10 mouse cellular contexts compared by ENCODE assay signal in genomic region chr17:81010844-81011685, GRCm38 (mm10). TPM values are rescaled to one million over a fixed set of nuclear protein-coding genes. Genes with fewer than 3 reads are reported as not detected.
DNase-seq lines count a peak whose midpoint lies in the region; ATAC-seq and TF ChIP-seq lines count a peak whose summit lies in the region.
"Had no signal": no experiment of that assay in that cellular context is flagged by ENCODE, and none has a peak within 500 bp of the region (broad histone marks: within the 10 kb centered on the region; RNA-seq: fewer than 3 reads in every experiment).

No protein-coding gene starts in this region.

- H3K27ac ChIP-seq in forebrain, embryonic 14.5 days (ENCODE audit: low read depth, low read length): peak overlapping the region; percentile 28; the same call in 1 of the 2 replicates
- H3K27ac ChIP-seq in forebrain, embryonic 10.5 days: no peak overlapping the region
- peak overlapping the region; percentile 27; the same call in 1 of the 2 replicates for H3K27ac ChIP-seq in cortical plate, adult 2 months (ENCODE audit: insufficient read depth, low read length)
- H3K27ac ChIP-seq in embryonic facial prominence, embryonic 10.5 days (replicated peaks): no peak overlapping the region
- H3K27ac ChIP-seq in thymus, adult 2 months (ENCODE audit: control insufficient read depth, insufficient read depth, low read length): no peak overlapping the region

- H3K4me1 ChIP-seq in forebrain, embryonic 14.5 days (ENCODE audit: control insufficient read depth, insufficient read depth, low read length): no peaks in the 10 kb centered on the region
- peaks cover 30% of the 10 kb centered on the region for H3K4me1 ChIP-seq in forebrain, embryonic 10.5 days
- H3K4me1 ChIP-seq in cortical plate, adult 2 months (ENCODE audit: control insufficient read depth, insufficient read depth, low read length): peaks cover 1% of the 10 kb centered on the region; the same call in 1 of the 2 replicates
- peaks cover 23% of the 10 kb centered on the region for H3K4me1 ChIP-seq in embryonic facial prominence, embryonic 10.5 days
- H3K4me1 ChIP-seq in thymus, adult 2 months (replicated peaks; ENCODE audit: control insufficient read depth, insufficient read depth, low read length): no peaks in the 10 kb centered on the region

- no peak for TF ChIP-seq CTCF in cortical plate, adult 2 months (IDR thresholded peaks at IDR 0.05; ENCODE audit: extremely low read depth, insufficient read depth, low read length)
- no peak for TF ChIP-seq CTCF in thymus, adult 2 months (IDR thresholded peaks at IDR 0.05; ENCODE audit: borderline replicate concordance, control insufficient read depth, extremely low read depth, insufficient read depth, low read length, poor library complexity)

- 77% methylated on average over 18 of the region's 18 CpGs for WGBS in forebrain, embryonic 14.5 days
- WGBS in forebrain, embryonic 10.5 days: 85% methylated on average over 18 of the region's 18 CpGs
- WGBS in embryonic facial prominence, embryonic 10.5 days: 84% methylated on average over 18 of the region's 18 CpGs
- 86% methylated on average over 18 of the region's 18 CpGs for WGBS in thymus, adult 2 months

- no peaks in the 10 kb centered on the region for H3K36me3 ChIP-seq in forebrain, embryonic 14.5 days (ENCODE audit: control insufficient read depth, insufficient read depth, low read length)
- H3K36me3 ChIP-seq in forebrain, embryonic 10.5 days (replicated peaks): no peaks in the 10 kb centered on the region
- H3K36me3 ChIP-seq in embryonic facial prominence, embryonic 10.5 days (replicated peaks): no peaks in the 10 kb centered on the region
- H3K36me3 ChIP-seq in thymus, adult 2 months (ENCODE audit: control insufficient read depth, insufficient read depth, low read length): no peaks in the 10 kb centered on the region

- DNase-seq in forebrain, embryonic 14.5 days (ENCODE audit: low spot score): peak; percentile 59
- DNase-seq in forebrain, embryonic 10.5 days (ENCODE audit: extremely low spot score, low spot score): no peak
- DNase-seq in left cerebral cortex, adult 18-20 months (ENCODE audit: low spot score in 2 of 2): peak; percentile 18 to 51
- no peak for DNase-seq in left cerebral cortex, adult 11 months (ENCODE audit: low spot score)
- peak; percentile 39 to 74 for DNase-seq in left cerebral cortex, postnatal 25 days (ENCODE audit: low spot score in 2 of 2)
- no peak for DNase-seq in embryonic facial prominence, embryonic 10.5 days (ENCODE audit: low spot score)
- no peak for DNase-seq in thymus, adult 2 months
- DNase-seq: liver had no signal

- no peak overlapping the region for H3K9ac ChIP-seq in forebrain, embryonic 14.5 days (ENCODE audit: low read length)

- intact Hi-C loops in left cerebral cortex, postnatal 25 days (cut with DNase I): loop anchor here (10.0 kb wide), 1 partner anchor 406 kb away; no protein-coding TSS in a partner anchor

- H3K4me3 ChIP-seq in forebrain, embryonic 14.5 days (ENCODE audit: low read depth, low read length): no peak overlapping the region
- no peak overlapping the region for H3K4me3 ChIP-seq in forebrain, embryonic 10.5 days
- H3K4me3 ChIP-seq in cortical plate, adult 2 months (ENCODE audit: insufficient read depth, low read length): 0 out of 2 replicates have a peak overlapping the region, but pooled peaks have one; percentile 3
- no peak overlapping the region for H3K4me3 ChIP-seq in embryonic facial prominence, embryonic 10.5 days
- no peak overlapping the region for H3K4me3 ChIP-seq in thymus, adult 2 months (ENCODE audit: control insufficient read depth, insufficient read depth, low read length)
- H3K4me3 ChIP-seq: myocyte had no signal

- peak; percentile 73; the same call in 1 of the 2 replicates for TF ChIP-seq POLR2A in cortical plate, adult 2 months (IDR thresholded peaks at IDR 0.05; ENCODE audit: extremely low read depth, insufficient read depth, low read length)
- no peak for TF ChIP-seq POLR2A in thymus, adult 2 months (IDR thresholded peaks at IDR 0.05; ENCODE audit: control insufficient read depth, extremely low read depth, insufficient read depth, low read length, poor library complexity)

- H3K4me2 ChIP-seq in forebrain, embryonic 14.5 days (ENCODE audit: low read length): no peak overlapping the region

- H3K27me3 ChIP-seq in forebrain, embryonic 14.5 days (replicated peaks; ENCODE audit: control insufficient read depth, insufficient read depth, low read length): no peaks in the 10 kb centered on the region
- H3K27me3 ChIP-seq in forebrain, embryonic 10.5 days (ENCODE audit: poor library complexity, severe bottlenecking): no peaks in the 10 kb centered on the region
- no peaks in the 10 kb centered on the region for H3K27me3 ChIP-seq in embryonic facial prominence, embryonic 10.5 days (replicated peaks; ENCODE audit: low read depth, poor library complexity, severe bottlenecking)
- H3K27me3 ChIP-seq in thymus, adult 2 months (ENCODE audit: control insufficient read depth, insufficient read depth, low read length): no peaks in the 10 kb centered on the region

- no peaks in the 10 kb centered on the region for H3K9me3 ChIP-seq in forebrain, embryonic 14.5 days (replicated peaks; ENCODE audit: control insufficient read depth, low read length)
- no peaks in the 10 kb centered on the region for H3K9me3 ChIP-seq in forebrain, embryonic 10.5 days
- H3K9me3 ChIP-seq in embryonic facial prominence, embryonic 10.5 days: no peaks in the 10 kb centered on the region

- peak; percentile 64; the same call in 1 of the 2 replicates for ATAC-seq in forebrain, embryonic 14.5 days

RNA-seq across cellular contexts. Expression of gene Thumpd2, which starts 53.8 kb away (rescaled TPM):
- polyA plus RNA-seq in forebrain, embryonic 14.5 days (2014; fragmentation: Nextera tagmentation; extraction: Ambion mirVana): 10.1 and 10.3 TPM in 2 replicates
- 15.9 and 17.0 TPM in 2 replicates for polyA plus RNA-seq in forebrain, embryonic 10.5 days (2016; fragmentation: Nextera tagmentation; extraction: Ambion mirVana)
- 1 to 10 TPM; 4.9 to 7.0 TPM for total RNA-seq in left cerebral cortex, adult 18-20 months (2021)
- 3.5 and 3.7 TPM in 2 replicates for polyA plus RNA-seq in cortical plate, adult 2 months (2012; rRNA removed)
- 1 to 10 TPM; 6.2 TPM for total RNA-seq in left cerebral cortex, postnatal 25 days (2021)
- 14.0 and 14.4 TPM in 2 replicates for polyA plus RNA-seq in embryonic facial prominence, embryonic 10.5 days (2016; fragmentation: Nextera tagmentation; extraction: Ambion mirVana)
- 3.6 and 4.0 TPM in 2 replicates for polyA plus RNA-seq in thymus, adult 2 months (2012; rRNA removed)

Comparison
In these comparisons a context has a peak if more than half of its experiments do, and no peak if none do; other contexts are left out.
1. DNase-seq: peak in forebrain, embryonic 14.5 days (single experiment), left cerebral cortex, adult 18-20 months (2 of 2) and left cerebral cortex, postnatal 25 days (2 of 2); none in forebrain, embryonic 10.5 days (single experiment), left cerebral cortex, adult 11 months (single experiment), embryonic facial prominence, embryonic 10.5 days (single experiment) and thymus, adult 2 months (single experiment).
2. H3K27ac ChIP-seq: peak in forebrain, embryonic 14.5 days (single experiment) and cortical plate, adult 2 months (single experiment); none in forebrain, embryonic 10.5 days (single experiment), embryonic facial prominence, embryonic 10.5 days (single experiment) and thymus, adult 2 months (single experiment).